Mouse (Mus musculus) heart, postnatal 0 days (tissue): ENCODE results near the gene Mlx. TPM values are rescaled to one million over a fixed set of nuclear protein-coding genes. Genes with fewer than 3 reads are reported as not detected.

Experiments
- ATAC-seq: fragments of 200-750 bp; cut with Nextera tagmentation; 2 replicates; pipeline ENCODE4 v1.8.0; 2017; ENCODE audit warnings: low read depth, moderate number of reproducible peaks, moderate library complexity; ENCODE audit not compliant: insufficient read depth
- DNase-seq: peaks from one replicate; pipeline ENCODE4 v3.0.0-alpha.2; 2016; ENCODE audit warnings: low spot score
- H3K27ac ChIP-seq: fragments of 300-500 bp; sonication (generic); 2 replicates; pipeline ENCODE4 v1.5.1; 2014; ENCODE audit warnings: low read depth, mild to moderate bottlenecking
- H3K27me3 ChIP-seq: fragments of 300-500 bp; sonication (generic); 2 replicates; pipeline ENCODE4 v1.6.1; 2014; ENCODE audit warnings: low read length, mixed read lengths; ENCODE audit not compliant: control insufficient read depth, insufficient read depth
- H3K36me3 ChIP-seq: fragments of 300-500 bp; sonication (generic); replicated peaks from 2 replicates; pipeline ENCODE4 v1.6.1; 2014; ENCODE audit warnings: low read length, mixed read lengths; ENCODE audit not compliant: control insufficient read depth, insufficient read depth
- H3K4me1 ChIP-seq: fragments of 300-500 bp; sonication (generic); 2 replicates; pipeline ENCODE4 v1.6.1; 2014; ENCODE audit warnings: antibody characterized with exemption; ENCODE audit not compliant: control insufficient read depth, insufficient read depth
- H3K4me2 ChIP-seq: fragments of 300-500 bp; sonication (generic); 2 replicates; pipeline ENCODE4 v1.6.1; 2014; ENCODE audit warnings: low read depth, mild to moderate bottlenecking, low read length, moderate library complexity
- H3K4me3 ChIP-seq: fragments of 300-500 bp; sonication (generic); 2 replicates; pipeline ENCODE4 v1.5.1; 2014; ENCODE audit warnings: low read depth, low read length
- H3K9ac ChIP-seq: fragments of 300-500 bp; sonication (generic); replicated peaks from 2 replicates; pipeline ENCODE4 v1.6.1; 2014; ENCODE audit warnings: low read depth, low read length, mixed read lengths
- H3K9me3 ChIP-seq: fragments of 300-500 bp; sonication (generic); replicated peaks from 2 replicates; pipeline ENCODE4 v1.6.1; 2016; ENCODE audit warnings: low read length; ENCODE audit not compliant: control insufficient read depth
- CTCF ChIP-seq: IDR thresholded peaks from 2 replicates; pipeline ENCODE4 v1.5.1; 2016; ENCODE audit warnings: antibody characterized with exemption, control low read depth, low read depth
- EP300 ChIP-seq: IDR thresholded peaks from 2 replicates; pipeline ENCODE4 v1.6.1; 2016; ENCODE audit warnings: antibody characterized with exemption, low read depth
- WGBS: fragments of 180-500 bp; shearing (Covaris S2); extraction: QIAGEN DNeasy Blood & Tissue Kit; methylation state at CpG from one replicate; pipeline ENCODE4 v1.1.7; 2014; 5-methylcytosine and 5-hydroxymethylcytosine counted together
- microRNA-seq: library from miRNA; unstranded; fragments of <30 nt; microRNA quantifications from one replicate; pipeline ENCODE4, GENCODE M21; 2016
- polyA plus RNA-seq: library from polyadenylated mRNA; unstranded; fragments of >200 nt; fragmentation: Nextera tagmentation; extraction: Ambion mirVana; gene quantifications from 2 replicates; pipeline ENCODE4 v1.2.1, GENCODE M21; 2015
- total RNA-seq: library from RNA; depleted of rRNA; stranded (reverse); fragments of >200 nt; gene quantifications from 2 replicates; pipeline ENCODE4 v1.2.3, GENCODE M21; 2014; ENCODE audit warnings: low replicate concordance; rRNA removed

Gene Mlx
- total and polyA plus RNA-seq, 2 experiments from 2014 or later: 21.8 to 26.7 TPM

- H3K4me2 ChIP-seq: no peak overlapping the region
- DNase-seq: no peak
- H3K9me3 ChIP-seq: no peaks in the 10 kb centered on the region
- H3K27ac ChIP-seq: 0 out of 2 replicates have a peak overlapping the region, but pooled peaks have one; percentile 47
- 86% methylated on average over 8 of the region's 8 CpGs for WGBS
- no peaks in the 10 kb centered on the region for H3K36me3 ChIP-seq
- no peak overlapping the region for H3K4me3 ChIP-seq
- 0 out of 2 replicates have a peak, but pooled peaks cover 4% of the 10 kb centered on the region for H3K4me1 ChIP-seq
- no peak overlapping the region for H3K9ac ChIP-seq
- no peaks in the 10 kb centered on the region for H3K27me3 ChIP-seq
- TF ChIP-seq EP300: no peak
- TF ChIP-seq CTCF: no peak
- no peak for ATAC-seq
Observed at GRCm38 (mm10) chr11:101141088-101141487, 54.0 kb downstream of the Mlx start.

Small RNAs within 50 kb of the gene (microRNA-seq; reads per million reads assigned to microRNA genes)
- gene Gm27626: not detected

Other genes starting within 250 kb of the Mlx start
- 29.2 and 48.2 TPM in 2 replicates for gene Stat5b, start 236.6 kb upstream of the Mlx start, total RNA-seq
- gene Stat5b, start 236.6 kb upstream of the Mlx start, polyA plus RNA-seq: 22.5 and 23.3 TPM in 2 replicates
- gene Stat5a, start 227.9 kb upstream of the Mlx start, total RNA-seq: 12.6 and 21.3 TPM in 2 replicates
- 9.6 and 11.7 TPM in 2 replicates for gene Stat5a, start 227.9 kb upstream of the Mlx start, polyA plus RNA-seq
- gene Stat3, start 147.7 kb upstream of the Mlx start, total RNA-seq: 105 and 128 TPM in 2 replicates
- gene Stat3, start 147.7 kb upstream of the Mlx start, polyA plus RNA-seq: 53.5 and 65.7 TPM in 2 replicates
- gene Cavin1, start 116.4 kb upstream of the Mlx start, total RNA-seq: 274 and 305 TPM in 2 replicates
- gene Cavin1, start 116.4 kb upstream of the Mlx start, polyA plus RNA-seq: 401 and 442 TPM in 2 replicates
- gene Atp6v0a1, start 77.8 kb upstream of the Mlx start, total RNA-seq: 57.0 and 57.1 TPM in 2 replicates
- 49.2 and 50.3 TPM in 2 replicates for gene Atp6v0a1, start 77.8 kb upstream of the Mlx start, polyA plus RNA-seq
- gene Naglu, start 17.3 kb upstream of the Mlx start, total RNA-seq: 15.8 and 20.2 TPM in 2 replicates
- 10.3 and 12.0 TPM in 2 replicates for gene Naglu, start 17.3 kb upstream of the Mlx start, polyA plus RNA-seq
- not detected in 2 replicates for gene Hsd17b1, start 8.9 kb upstream of the Mlx start, total RNA-seq
- gene Hsd17b1, start 8.9 kb upstream of the Mlx start, polyA plus RNA-seq: 0.08 TPM in 1 of 2 replicates, not detected in the other
- 44.6 and 64.1 TPM in 2 replicates for gene Coasy, start 4.7 kb upstream of the Mlx start, total RNA-seq
- 26.8 and 26.9 TPM in 2 replicates for gene Coasy, start 4.7 kb upstream of the Mlx start, polyA plus RNA-seq
- gene Psmc3ip, start 8.2 kb downstream of the Mlx start, total RNA-seq: 1.2 and 7.3 TPM in 2 replicates
- 10.3 and 12.0 TPM in 2 replicates for gene Psmc3ip, start 8.2 kb downstream of the Mlx start, polyA plus RNA-seq
- 44.8 and 47.6 TPM in 2 replicates for gene Retreg3, start 32.6 kb downstream of the Mlx start, total RNA-seq
- gene Retreg3, start 32.6 kb downstream of the Mlx start, polyA plus RNA-seq: 11.3 and 11.7 TPM in 2 replicates
- gene Tubg1, start 32.7 kb downstream of the Mlx start, total RNA-seq: 47.4 and 54.8 TPM in 2 replicates
- gene Tubg1, start 32.7 kb downstream of the Mlx start, polyA plus RNA-seq: 38.7 and 39.4 TPM in 2 replicates
- 0.08 TPM in 1 of 2 replicates, not detected in the other for gene Tubg2, start 68.6 kb downstream of the Mlx start, total RNA-seq
- 1.8 and 2.1 TPM in 2 replicates for gene Tubg2, start 68.6 kb downstream of the Mlx start, polyA plus RNA-seq
- gene Cntnap1, start 83.2 kb downstream of the Mlx start, total RNA-seq: 0.54 and 1.4 TPM in 2 replicates
- gene Cntnap1, start 83.2 kb downstream of the Mlx start, polyA plus RNA-seq: 0.20 and 0.21 TPM in 2 replicates
- gene Plekhh3, start 84.1 kb downstream of the Mlx start, total RNA-seq: 22.0 and 23.2 TPM in 2 replicates
- 9.5 and 10.6 TPM in 2 replicates for gene Plekhh3, start 84.1 kb downstream of the Mlx start, polyA plus RNA-seq
- 0.19 TPM in 1 of 2 replicates, not detected in the other for gene Ccr10, start 88.2 kb downstream of the Mlx start, total RNA-seq
- gene Ccr10, start 88.2 kb downstream of the Mlx start, polyA plus RNA-seq: 0.31 and 0.52 TPM in 2 replicates
- 12.0 and 16.4 TPM in 2 replicates for gene Ezh1, start 139.2 kb downstream of the Mlx start, total RNA-seq
- gene Ezh1, start 139.2 kb downstream of the Mlx start, polyA plus RNA-seq: 12.1 and 13.1 TPM in 2 replicates
- 159 and 253 TPM in 2 replicates for gene Ramp2, start 158.8 kb downstream of the Mlx start, total RNA-seq
- 181 and 182 TPM in 2 replicates for gene Ramp2, start 158.8 kb downstream of the Mlx start, polyA plus RNA-seq
- gene Vps25, start 166.4 kb downstream of the Mlx start, total RNA-seq: 99.2 and 116 TPM in 2 replicates
- 125 and 130 TPM in 2 replicates for gene Vps25, start 166.4 kb downstream of the Mlx start, polyA plus RNA-seq
- gene Wnk4, start 173.3 kb downstream of the Mlx start, total RNA-seq: 2.0 and 3.2 TPM in 2 replicates
- 3.8 and 4.0 TPM in 2 replicates for gene Wnk4, start 173.3 kb downstream of the Mlx start, polyA plus RNA-seq
- gene Cntd1, start 191.7 kb downstream of the Mlx start, total RNA-seq: not detected in 2 replicates
- gene Cntd1, start 191.7 kb downstream of the Mlx start, polyA plus RNA-seq: 0.22 and 0.56 TPM in 2 replicates
- 175 and 216 TPM in 2 replicates for gene Coa3, start 191.8 kb downstream of the Mlx start, total RNA-seq
- gene Coa3, start 191.8 kb downstream of the Mlx start, polyA plus RNA-seq: 189 and 206 TPM in 2 replicates
- 73.0 and 88.2 TPM in 2 replicates for gene Becn1, start 215.0 kb downstream of the Mlx start, total RNA-seq
- gene Becn1, start 215.0 kb downstream of the Mlx start, polyA plus RNA-seq: 98.9 and 107 TPM in 2 replicates
- 44.7 and 52.2 TPM in 2 replicates for gene Psme3, start 228.9 kb downstream of the Mlx start, total RNA-seq
- gene Psme3, start 228.9 kb downstream of the Mlx start, polyA plus RNA-seq: 47.8 and 52.0 TPM in 2 replicates
- 1.8 and 2.0 TPM in 2 replicates for gene Aoc2, start 237.8 kb downstream of the Mlx start, total RNA-seq
- 0.16 and 0.30 TPM in 2 replicates for gene Aoc2, start 237.8 kb downstream of the Mlx start, polyA plus RNA-seq
- 14.4 and 23.9 TPM in 2 replicates for gene Aoc3, start 243.3 kb downstream of the Mlx start, total RNA-seq
- 2.5 and 2.8 TPM in 2 replicates for gene Aoc3, start 243.3 kb downstream of the Mlx start, polyA plus RNA-seq